Mouse (Mus musculus) kidney, embryonic 14.5 days (tissue): ENCODE results near the gene Heg1. TPM values are rescaled to one million over a fixed set of nuclear protein-coding genes. Genes with fewer than 3 reads are reported as not detected.
A peak's percentile ranks its signal among the peaks of the same experiment; 100 is the strongest.

Source experiments
- ATAC-seq: fragments of 200-750 bp; cut with Nextera tagmentation; 2 replicates; pipeline ENCODE4 v1.8.0; 2017; ENCODE audit warnings: moderate number of reproducible peaks, mild to moderate bottlenecking, moderate TSS enrichment, moderate library complexity; ENCODE audit not compliant: low FRiP score, low TSS enrichment
- H3K27ac ChIP-seq: fragments of 300-500 bp; sonication (generic); 2 replicates; pipeline ENCODE4 v1.5.1; 2014; ENCODE audit warnings: low read depth, mild to moderate bottlenecking, low read length, moderate library complexity, mixed read lengths
- H3K27me3 ChIP-seq: fragments of 300-500 bp; sonication (generic); 2 replicates; pipeline ENCODE4 v1.6.1; 2014; ENCODE audit warnings: mild to moderate bottlenecking, low read length; ENCODE audit not compliant: control insufficient read depth, insufficient read depth
- H3K36me3 ChIP-seq: fragments of 300-500 bp; sonication (generic); 2 replicates; pipeline ENCODE4 v1.6.1; 2014; ENCODE audit warnings: low read length, mixed read lengths; ENCODE audit not compliant: control insufficient read depth, insufficient read depth
- H3K4me1 ChIP-seq: fragments of 300-500 bp; sonication (generic); 2 replicates; pipeline ENCODE4 v1.6.1; 2014; ENCODE audit warnings: low read length, mixed read lengths; ENCODE audit not compliant: control insufficient read depth, insufficient read depth
- H3K4me2 ChIP-seq: fragments of 300-500 bp; sonication (generic); replicated peaks from 2 replicates; pipeline ENCODE4 v1.6.1; 2014; ENCODE audit warnings: low read depth, mild to moderate bottlenecking, low read length
- H3K4me3 ChIP-seq: fragments of 300-500 bp; sonication (generic); 2 replicates; pipeline ENCODE4 v1.5.1; 2014; ENCODE audit warnings: mild to moderate bottlenecking, low read length
- H3K9ac ChIP-seq: fragments of 300-500 bp; sonication (generic); 2 replicates; pipeline ENCODE4 v1.6.1; 2014; ENCODE audit warnings: low read depth, mild to moderate bottlenecking, low read length, moderate library complexity
- H3K9me3 ChIP-seq: fragments of 300-500 bp; sonication (generic); 2 replicates; pipeline ENCODE4 v1.6.1; 2016; ENCODE audit warnings: low read length; ENCODE audit not compliant: control insufficient read depth
- WGBS: fragments of 180-500 bp; shearing (Covaris S2); extraction: QIAGEN DNeasy Blood & Tissue Kit; methylation state at CpG from one replicate; pipeline ENCODE4 v1.1.7; 2014; 5-methylcytosine and 5-hydroxymethylcytosine counted together
- polyA plus RNA-seq: library from polyadenylated mRNA; unstranded; fragments of >200 nt; fragmentation: Nextera tagmentation; extraction: Ambion mirVana; gene quantifications from 2 replicates; pipeline ENCODE4 v1.2.1, GENCODE M21; 2014

The Heg1 gene
- polyA plus RNA-seq, 1 experiment from 2014 or later, result 21.5 TPM

- Histone ChIP-seq H3K27me3 (no peaks in the 10 kb centered on the region), H3K27ac (no peak overlapping the region), H3K36me3 (0 out of 2 replicates have a peak, but pooled peaks cover 11% of the 10 kb centered on the region), H3K4me2 (peak overlapping the region; percentile 26), H3K9ac (no peak overlapping the region), H3K9me3 (no peaks in the 10 kb centered on the region), H3K4me3 (no peak overlapping the region), H3K4me1 (0 out of 2 replicates have a peak, but pooled peaks cover 2% of the 10 kb centered on the region)
- WGBS, result 25% methylated on average over 13 of the region's 13 CpGs
- ATAC-seq, result peak; percentile 24; the same call in 1 of the 2 replicates
Measured at GRCm38 (mm10) chr16:33751152-33751551, 67.0 kb downstream of the Heg1 start.

- no peak overlapping the region for H3K27ac ChIP-seq
- 66% methylated on average over 12 of the region's 12 CpGs for WGBS
- no peaks in the 10 kb centered on the region for H3K27me3 ChIP-seq
- H3K9ac ChIP-seq, result no peak overlapping the region
- H3K4me2 ChIP-seq, result peak overlapping the region; percentile 26; the same call in 1 of the 2 replicates
- no peaks in the 10 kb centered on the region for H3K4me1 ChIP-seq
- peak; percentile 62; the same call in 1 of the 2 replicates for ATAC-seq
- no peak overlapping the region for H3K4me3 ChIP-seq
- H3K36me3 ChIP-seq, result 0 out of 2 replicates have a peak, but pooled peaks cover 11% of the 10 kb centered on the region
- no peaks in the 10 kb centered on the region for H3K9me3 ChIP-seq
Measured at GRCm38 (mm10) chr16:33751590-33751989, 67.4 kb downstream of the Heg1 start.

- no peaks in the 10 kb centered on the region for H3K27me3 ChIP-seq
- 84% methylated on average over 8 of the region's 8 CpGs for WGBS
- H3K9ac ChIP-seq, result no peak overlapping the region
- no peak for ATAC-seq
- no peaks in the 10 kb centered on the region for H3K9me3 ChIP-seq
- H3K36me3 ChIP-seq, result 0 out of 2 replicates have a peak, but pooled peaks cover 11% of the 10 kb centered on the region
- H3K4me3 ChIP-seq, result no peak overlapping the region
- H3K4me2 ChIP-seq, result no peak overlapping the region
- H3K27ac ChIP-seq, result no peak overlapping the region
- H3K4me1 ChIP-seq, result no peaks in the 10 kb centered on the region
Measured at GRCm38 (mm10) chr16:33752904-33753578, 68.9 kb downstream of the Heg1 start.

- 83% methylated on average over 8 of the region's 8 CpGs for WGBS
- 0 out of 2 replicates have a peak, but pooled peaks cover 7% of the 10 kb centered on the region for H3K36me3 ChIP-seq
- no peak overlapping the region for H3K9ac ChIP-seq
- no peak overlapping the region for H3K27ac ChIP-seq
- H3K9me3 ChIP-seq, result no peaks in the 10 kb centered on the region
- H3K4me1 ChIP-seq, result no peaks in the 10 kb centered on the region
- no peaks in the 10 kb centered on the region for H3K27me3 ChIP-seq
- no peak for ATAC-seq
- H3K4me3 ChIP-seq, result no peak overlapping the region
- H3K4me2 ChIP-seq, result no peak overlapping the region
Measured at GRCm38 (mm10) chr16:33755293-33755692, 71.1 kb downstream of the Heg1 start.

- peaks cover 8% of the 10 kb centered on the region; the same call in 1 of the 2 replicates for H3K36me3 ChIP-seq
- 75% methylated on average over 16 of the region's 16 CpGs for WGBS
- no peak overlapping the region for H3K27ac ChIP-seq
- no peaks in the 10 kb centered on the region for H3K4me1 ChIP-seq
- ATAC-seq, result no peak
- no peaks in the 10 kb centered on the region for H3K9me3 ChIP-seq
- no peak overlapping the region for H3K4me2 ChIP-seq
- no peak overlapping the region for H3K9ac ChIP-seq
- no peaks in the 10 kb centered on the region for H3K27me3 ChIP-seq
- no peak overlapping the region for H3K4me3 ChIP-seq
Measured at GRCm38 (mm10) chr16:33755961-33756360, 71.8 kb downstream of the Heg1 start.

GRCm38 (mm10) chr16:33756396-33756795 lies 72.2 kb downstream of the Heg1 start:
- 70% methylated on average over 6 of the region's 6 CpGs for WGBS
- no peak for ATAC-seq
- no peaks in the 10 kb centered on the region for H3K27me3 ChIP-seq
- no peak overlapping the region for H3K9ac ChIP-seq
- H3K4me1 ChIP-seq, result no peaks in the 10 kb centered on the region
- no peak overlapping the region for H3K27ac ChIP-seq
- no peak overlapping the region for H3K4me2 ChIP-seq
- peaks cover 11% of the 10 kb centered on the region; the same call in 1 of the 2 replicates for H3K36me3 ChIP-seq
- H3K9me3 ChIP-seq, result no peaks in the 10 kb centered on the region
- H3K4me3 ChIP-seq, result no peak overlapping the region

GRCm38 (mm10) chr16:33759207-33759606 lies 75.0 kb downstream of the Heg1 start:
- Histone ChIP-seq H3K9me3 (no peaks in the 10 kb centered on the region), H3K4me3 (no peak overlapping the region), H3K9ac (no peak overlapping the region), H3K4me2 (no peak overlapping the region), H3K27ac (no peak overlapping the region), H3K27me3 (no peaks in the 10 kb centered on the region), H3K36me3 (peaks cover 5% of the 10 kb centered on the region; the same call in 1 of the 2 replicates), H3K4me1 (no peaks in the 10 kb centered on the region)
- no peak for ATAC-seq
- WGBS, result 95% methylated on average over 7 of the region's 7 CpGs

- WGBS, result 60% methylated on average over 5 of the region's 5 CpGs
- Histone ChIP-seq H3K36me3 (peaks cover 4% of the 10 kb centered on the region; the same call in 1 of the 2 replicates), H3K9ac (no peak overlapping the region), H3K4me3 (no peak overlapping the region), H3K4me2 (no peak overlapping the region), H3K9me3 (no peaks in the 10 kb centered on the region), H3K4me1 (no peaks in the 10 kb centered on the region), H3K27ac (no peak overlapping the region), H3K27me3 (no peaks in the 10 kb centered on the region)
- no peak for ATAC-seq
Measured at GRCm38 (mm10) chr16:33760542-33760941, 76.4 kb downstream of the Heg1 start.

- Histone ChIP-seq H3K36me3 (peaks cover 4% of the 10 kb centered on the region; the same call in 1 of the 2 replicates), H3K27me3 (no peaks in the 10 kb centered on the region), H3K4me2 (no peak overlapping the region), H3K27ac (no peak overlapping the region), H3K4me1 (no peaks in the 10 kb centered on the region), H3K9ac (no peak overlapping the region), H3K4me3 (no peak overlapping the region), H3K9me3 (no peaks in the 10 kb centered on the region)
- WGBS, result 73% methylated on average over 11 of the region's 11 CpGs
- no peak for ATAC-seq
Measured at GRCm38 (mm10) chr16:33760996-33761395, 76.8 kb downstream of the Heg1 start.
